Mouse (Mus musculus) kidney, adult 2 months (tissue): ENCODE measurements around the gene Cdkn1a.

Experiments used
- CTCF ChIP-seq: fragments of 200-500 bp; conservative IDR thresholded peaks from 2 replicates; pipeline ENCODE4 v1.5.1; 2011; ENCODE audit warnings: low read depth, mild to moderate bottlenecking, control low read depth, low read length, moderate library complexity, mixed read lengths; ENCODE audit not compliant: insufficient read depth, insufficient read length
- POLR2A ChIP-seq: fragments of 200-500 bp; IDR thresholded peaks from one replicate; pipeline ENCODE4 v1.6.1; 2011; ENCODE audit warnings: low read depth, low read length, control low read depth

DNA sequence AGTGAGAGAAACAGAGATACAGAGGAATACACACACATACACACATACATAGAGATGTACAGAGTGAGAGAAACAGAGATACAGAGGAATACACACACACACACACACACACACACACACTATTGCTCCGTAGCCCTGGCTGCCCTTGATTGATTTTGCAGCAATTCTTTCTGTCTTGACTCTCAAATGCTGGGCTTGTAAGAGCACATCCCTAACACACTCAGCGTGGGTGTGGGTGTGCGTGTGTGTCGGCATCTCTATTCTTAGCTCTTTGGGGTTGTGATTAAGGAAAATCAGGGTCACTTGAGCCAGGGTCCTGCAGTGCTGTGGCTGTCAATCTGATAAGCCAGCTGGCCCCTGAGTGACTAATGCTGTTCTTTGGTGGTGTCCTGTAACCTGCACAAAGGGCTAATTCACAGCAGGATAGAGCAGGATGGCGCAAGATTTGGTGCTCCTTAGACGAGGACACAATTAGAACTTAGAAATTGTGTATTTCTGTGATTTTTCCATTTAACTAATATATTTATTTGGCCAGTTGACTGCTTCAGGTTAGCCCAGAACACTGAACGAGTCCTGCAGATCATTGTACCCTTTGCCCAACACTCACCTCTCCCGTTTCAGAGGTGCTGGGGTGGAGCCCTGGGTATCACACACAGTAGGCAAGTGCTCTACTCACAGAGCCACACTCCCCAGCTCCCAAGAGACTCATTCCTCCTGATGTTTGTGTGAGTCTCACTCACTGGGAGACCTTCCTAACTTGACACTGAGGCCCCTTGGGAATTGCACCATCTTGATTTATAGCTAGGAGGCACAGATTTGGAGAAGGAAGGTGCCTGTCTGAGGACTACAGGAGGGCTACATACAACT, 27.4 kb upstream of the Cdkn1a start:
- TF ChIP-seq CTCF (no peak), POLR2A (no peak)
